Mouse (Mus musculus) adipocyte (in vitro differentiated cells): Measurements from ENCODE around the gene Agtr2.
"Not testable (repeated sequence)": the region's sequence is repeated elsewhere in the genome, so short reads cannot be mapped to it uniquely, and the experiment has no call there.

Experiments
- DNase-seq: peaks from one replicate; pipeline ENCODE4 v3.0.0-alpha.2; 2016; ENCODE audit warnings: low spot score

The Agtr2 gene

DNA sequence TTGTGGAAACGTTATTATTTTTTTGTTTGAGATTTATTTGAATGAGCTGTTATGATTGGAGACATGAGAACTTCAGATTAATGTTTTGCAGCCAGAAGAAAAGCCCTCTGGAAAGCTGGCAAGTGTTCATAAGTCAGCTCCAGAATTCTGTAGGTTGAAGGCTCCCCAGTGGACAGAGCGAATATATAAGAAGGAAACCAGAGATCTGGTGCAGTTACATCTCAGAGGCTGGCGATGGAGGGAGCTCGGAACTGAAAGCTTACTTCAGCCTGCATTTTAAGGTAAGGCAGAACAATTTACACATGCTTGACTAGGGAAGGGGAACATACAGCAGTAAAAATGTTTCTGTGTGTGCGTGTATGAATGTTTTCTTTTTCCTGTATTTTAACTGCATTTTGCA, at the start of gene Agtr2:
Gene Agtr2 (plus strand): TSS at position 131 of the 400 bp plus-strand sequence.
- no peak for DNase-seq

- no peak for DNase-seq
Observed at GRCm38 (mm10) chrX:21452519-21452918, 31.8 kb upstream of the Agtr2 start.

DNA sequence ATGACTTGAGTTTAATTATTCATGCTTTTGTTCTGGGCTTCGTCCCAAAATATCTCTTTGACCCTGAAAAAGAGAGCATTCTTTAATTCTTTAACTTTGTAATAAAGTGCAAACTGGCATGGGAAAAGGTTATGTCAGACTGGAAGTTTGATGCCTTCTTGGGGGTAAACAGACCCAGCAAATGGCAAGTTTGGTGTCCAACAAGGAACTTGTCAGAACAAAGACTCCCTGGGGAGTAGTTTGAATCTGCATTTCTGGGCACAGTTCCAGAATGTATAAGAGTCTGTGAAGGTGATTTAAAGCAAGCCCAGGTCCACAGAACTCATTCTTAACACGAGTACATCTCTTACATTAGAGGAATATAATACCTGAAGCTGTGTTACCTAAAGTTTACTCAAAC, 3.8 kb downstream of the Agtr2 start:
- no peak for DNase-seq

DNA sequence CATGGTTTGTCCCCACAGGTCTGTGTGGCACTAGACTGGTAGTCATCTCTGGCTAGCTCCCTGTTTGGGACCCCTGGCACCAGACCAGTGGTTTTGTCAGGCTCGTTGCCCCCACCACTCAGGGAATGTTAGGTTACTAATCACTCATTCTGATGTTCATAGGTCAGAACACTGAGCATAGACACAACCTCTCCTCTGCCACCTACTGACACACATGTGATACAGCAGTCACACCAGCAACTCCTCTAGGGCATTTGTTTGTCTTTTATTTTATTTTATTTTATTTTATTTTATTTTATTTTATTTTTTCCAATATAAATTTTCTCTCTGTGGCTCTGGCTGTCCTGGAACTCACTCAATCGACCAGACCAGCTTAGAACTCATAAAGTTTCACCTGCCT, 15.9 kb downstream of the Agtr2 start:
- no peak for DNase-seq

DNA sequence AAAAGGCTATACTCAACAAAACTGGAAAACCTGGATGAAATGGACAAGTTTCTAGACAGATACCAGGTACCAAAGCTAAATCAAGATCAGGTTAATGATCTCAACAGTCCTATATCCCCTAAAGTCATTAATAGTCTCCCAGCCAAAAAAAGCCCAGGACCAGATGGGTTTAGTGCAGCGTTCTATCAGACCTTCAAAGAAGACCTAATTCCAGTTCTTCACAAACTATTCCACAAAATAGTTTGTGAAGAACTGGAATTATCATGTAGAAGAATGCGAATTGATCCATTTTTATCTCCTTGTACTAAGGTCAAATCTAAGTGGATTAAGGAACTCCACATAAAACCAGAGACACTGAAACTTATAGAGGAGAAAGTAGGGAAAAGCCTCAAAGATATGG, 23.0 kb downstream of the Agtr2 start:
- not testable (repeated sequence) for DNase-seq

GRCm38 (mm10) chrX:21522590-21522989, 38.2 kb downstream of the Agtr2 start:
- DNase-seq: no peak
